Mouse (Mus musculus) left cerebral cortex, postnatal 36 days (tissue): ENCODE data around the gene Med13l. TPM values are rescaled to one million over a fixed set of nuclear protein-coding genes. Genes with fewer than 3 reads are reported as not detected.

Source experiments
- DNase-seq, 2 experiments: peaks; one replicate each; pipeline ENCODE4 v3.0.0; 2021 to 2022; ENCODE audit warnings: low spot score in 2 of 2, mixed read lengths in 1 of 2
- intact Hi-C: fragments of 180-260 bp; cut with DNase I; formaldehyde crosslinking; loops from one replicate; pipeline ENCODE4 v1.15.1; 2025
- total RNA-seq, 2 experiments: library from RNA; stranded (reverse); gene quantifications; 2 replicates each; pipeline ENCODE4 v1.2.3; 2021

The Med13l gene
- total RNA-seq, 2 experiments from 2014 or later = 92.1 to 129 TPM

DNA sequence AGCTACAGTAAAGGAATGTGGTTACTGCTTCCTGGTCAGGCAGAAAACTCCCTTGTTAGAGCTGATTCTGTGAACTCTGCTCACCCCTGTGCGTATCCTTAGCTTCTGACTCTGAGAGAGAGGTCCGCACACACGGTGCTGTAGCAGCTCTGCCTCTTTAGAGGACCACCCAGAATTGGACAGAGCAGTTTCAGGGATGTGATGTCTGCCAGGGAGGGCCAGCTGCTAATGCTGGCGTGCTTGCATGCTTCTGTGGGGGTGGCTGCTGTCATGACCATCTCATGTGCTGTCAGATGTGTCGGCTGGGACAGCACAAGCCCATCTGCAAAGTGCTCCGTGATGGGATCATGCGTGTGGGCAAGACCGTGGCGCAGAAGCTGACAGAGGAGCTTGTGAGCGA, 186.5 kb downstream of the Med13l start:
- intact Hi-C loops = no loop called here
- no peak for DNase-seq

DNA sequence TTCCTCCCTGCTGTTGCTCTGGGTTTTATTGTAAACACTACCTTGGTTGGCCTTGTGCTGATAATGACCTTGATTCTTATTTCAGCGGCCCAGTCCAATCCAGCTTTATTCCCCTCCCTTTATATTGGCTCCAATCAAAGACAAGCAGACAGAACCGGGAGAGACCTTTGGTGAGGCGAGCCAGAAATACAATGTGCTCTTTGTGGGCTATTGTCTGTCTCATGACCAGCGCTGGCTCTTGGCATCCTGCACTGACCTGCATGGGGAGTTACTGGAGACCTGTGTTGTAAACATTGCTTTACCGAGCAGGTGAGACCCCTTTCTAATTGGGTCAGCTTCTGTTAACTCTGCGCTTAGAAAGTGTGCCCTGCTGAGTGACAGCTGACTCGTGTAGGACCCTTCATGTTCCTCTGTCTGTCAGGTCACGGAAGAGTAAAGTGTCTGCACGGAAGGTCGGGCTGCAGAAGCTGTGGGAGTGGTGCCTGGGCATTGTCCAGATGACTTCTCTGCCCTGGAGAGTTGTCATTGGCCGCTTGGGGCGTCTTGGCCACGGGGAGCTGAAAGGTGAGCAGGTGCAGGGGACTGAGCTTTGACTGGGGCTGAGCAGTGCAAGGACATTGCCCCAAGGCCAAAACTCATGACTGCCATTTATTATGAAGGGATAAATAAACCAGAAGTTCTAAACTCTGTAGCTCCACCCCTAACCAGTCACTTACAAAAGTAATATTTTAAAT, 191.1 kb downstream of the Med13l start:
- no peak for DNase-seq
- intact Hi-C loops = no loop called here

DNA sequence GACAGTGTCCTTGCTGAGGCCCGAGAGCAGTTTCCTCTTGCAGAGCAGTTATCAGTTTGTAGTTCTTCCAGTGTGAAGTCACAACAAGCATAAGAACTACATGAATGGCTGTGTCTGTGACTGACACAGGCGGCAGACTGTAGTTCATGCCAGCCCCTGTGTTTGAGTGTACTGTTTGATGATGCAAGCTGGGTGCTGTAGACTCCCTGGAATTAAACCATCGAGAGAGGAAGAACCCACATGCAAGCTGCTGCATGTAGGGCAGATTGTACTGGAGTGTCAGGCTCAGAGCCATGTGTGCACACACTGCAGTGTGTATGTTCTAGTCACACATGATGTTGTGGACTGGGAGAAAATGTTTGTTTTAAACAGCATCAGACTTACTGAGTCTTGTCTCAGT, 192.4 kb downstream of the Med13l start:
- intact Hi-C loops = no loop called here
- DNase-seq = no peak

DNA sequence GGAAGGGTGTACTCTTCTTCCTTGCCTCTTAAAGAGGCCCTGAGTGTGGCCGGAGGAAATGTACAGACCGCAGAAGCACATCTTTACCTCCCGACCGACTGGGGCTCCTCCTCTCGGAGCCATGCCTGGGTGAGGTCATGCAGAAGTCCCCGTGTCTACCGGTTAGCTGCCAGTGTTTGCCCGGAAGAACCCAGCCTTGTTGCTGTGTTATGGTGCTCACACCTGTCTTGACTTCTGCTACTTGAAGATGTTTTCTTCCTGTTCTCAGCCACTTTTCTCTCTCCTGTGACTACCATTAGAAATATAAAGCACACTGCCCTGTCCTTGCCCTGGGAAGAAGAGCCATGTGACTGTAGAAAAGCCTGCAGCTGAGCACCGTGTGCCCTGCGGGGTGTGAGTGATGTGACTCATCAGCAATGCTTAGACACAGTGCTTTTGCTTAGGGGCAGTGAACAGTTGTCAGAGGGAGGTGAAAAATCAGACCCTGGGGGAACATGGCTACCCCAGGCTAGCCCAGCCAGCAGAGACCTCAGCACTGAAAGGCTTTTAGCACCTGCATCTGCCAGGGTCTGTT, 193.1 kb downstream of the Med13l start:
- no peak for DNase-seq
- intact Hi-C loops = no loop called here

DNA sequence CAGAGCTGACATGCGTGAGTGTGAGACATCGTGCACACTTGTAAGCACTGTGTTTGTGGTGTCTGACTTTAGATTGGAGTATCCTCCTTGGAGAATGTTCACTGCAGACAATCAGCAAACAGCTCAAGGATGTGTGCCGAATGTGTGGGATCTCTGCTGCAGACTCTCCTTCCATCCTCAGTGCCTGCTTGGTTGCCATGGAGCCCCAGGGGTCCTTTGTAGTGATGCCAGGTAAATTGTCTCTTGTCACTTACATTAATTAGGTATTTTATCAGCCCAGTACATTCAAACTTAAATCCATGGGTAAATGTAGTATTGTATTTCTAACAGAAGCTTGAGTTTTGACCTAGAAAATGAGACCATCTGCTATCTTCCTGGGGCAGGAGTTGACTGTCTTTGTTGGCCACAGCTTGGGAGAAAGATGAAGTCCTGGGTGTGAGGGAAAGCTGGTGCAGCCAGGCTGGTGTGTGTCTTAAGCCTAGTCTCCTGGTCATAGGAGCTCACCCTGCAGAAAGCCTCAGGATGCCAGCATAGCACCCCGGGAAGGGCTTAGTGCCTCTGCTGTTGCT, 193.8 kb downstream of the Med13l start:
- intact Hi-C loops = no loop called here
- DNase-seq = no peak

DNA sequence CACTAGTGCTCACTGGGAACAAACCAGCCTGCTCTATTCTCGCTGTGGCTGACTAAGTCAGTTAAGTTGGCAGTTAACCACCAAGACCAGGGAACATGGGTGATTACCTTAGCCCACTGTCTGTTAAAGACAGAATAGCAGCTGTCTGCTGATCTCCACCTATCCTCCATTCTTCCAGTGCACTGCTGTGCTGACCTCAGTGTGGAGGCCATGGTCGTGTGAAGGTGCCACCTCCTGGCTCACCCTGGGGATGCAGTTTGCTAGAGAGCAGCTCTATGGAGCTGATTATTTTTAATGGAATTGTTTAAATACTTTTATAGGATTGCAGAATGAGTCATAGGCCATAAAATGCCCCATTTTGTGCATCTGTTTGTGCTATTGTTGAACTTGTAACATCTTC, 195.6 kb downstream of the Med13l start:
- DNase-seq = no peak
- intact Hi-C loops = loop anchor here (5.0 kb wide), 1 partner anchor 484 kb away; no protein-coding TSS in a partner anchor

DNA sequence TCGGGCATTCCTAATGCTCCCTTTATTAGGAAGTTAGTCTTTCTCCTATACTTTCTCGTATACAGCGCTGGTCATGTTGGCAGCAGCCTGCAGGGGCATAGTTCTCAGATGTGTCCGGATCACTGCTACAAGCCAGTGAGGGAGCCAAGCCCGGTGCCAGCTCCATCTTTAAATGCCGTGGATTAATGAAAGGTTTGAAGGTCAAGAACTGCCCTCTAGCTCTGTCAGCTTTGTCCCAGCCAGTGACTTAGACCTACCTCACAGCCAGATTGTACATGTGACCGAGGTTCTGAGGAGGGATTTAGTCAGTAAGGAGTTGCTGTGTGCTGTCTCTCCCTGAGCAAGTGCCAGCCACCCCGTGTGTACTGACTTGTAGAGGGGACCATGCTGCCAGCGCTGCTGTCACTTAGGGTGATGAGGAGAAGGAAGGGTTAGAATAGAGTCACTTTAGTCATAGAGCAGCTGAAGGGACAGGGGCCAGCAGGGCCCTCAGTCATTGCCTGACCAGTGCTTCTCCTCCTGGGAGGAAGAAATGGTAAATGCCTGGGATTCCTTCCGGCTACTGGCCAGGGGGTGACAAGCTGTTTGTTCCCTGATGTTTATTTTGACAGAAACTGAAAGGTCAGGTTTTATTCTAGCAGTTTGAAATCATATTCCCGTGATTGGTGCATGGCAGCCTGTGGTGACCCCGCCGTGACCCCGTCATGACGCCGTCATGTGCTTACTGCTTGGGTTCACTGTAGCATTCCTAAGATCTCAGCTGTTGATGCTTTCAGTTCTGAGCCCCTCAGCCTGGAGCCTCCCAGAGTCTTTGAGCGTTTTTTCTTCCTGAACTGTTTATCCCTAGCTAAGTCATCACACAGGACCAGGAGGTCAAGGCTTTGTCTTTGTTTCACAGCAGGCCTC, 197.2 kb downstream of the Med13l start:
- DNase-seq = no peak
- intact Hi-C loops = loop anchor here (5.0 kb wide), 1 partner anchor 485 kb away; no protein-coding TSS in a partner anchor

DNA sequence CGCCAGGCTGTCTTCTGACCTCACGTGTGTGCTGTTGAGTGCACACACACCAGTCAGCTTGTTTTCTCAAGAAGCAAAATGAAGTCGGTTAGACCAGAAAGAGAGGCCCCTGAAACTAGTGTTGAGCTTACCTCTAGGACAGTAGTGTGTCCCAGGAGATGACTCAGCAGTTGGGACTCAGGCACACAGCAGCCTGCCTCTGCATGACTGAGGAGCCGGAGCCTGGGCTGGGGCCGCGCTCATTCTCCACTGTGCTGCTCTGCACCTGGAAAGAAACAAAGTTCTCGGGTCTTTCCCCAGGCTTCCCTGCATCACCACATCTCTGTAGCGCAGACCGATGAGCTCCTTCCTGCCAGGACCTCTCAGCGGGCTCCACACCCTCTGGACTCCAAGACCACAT, 200.5 kb downstream of the Med13l start:
- intact Hi-C loops = no loop called here
- no peak for DNase-seq

DNA sequence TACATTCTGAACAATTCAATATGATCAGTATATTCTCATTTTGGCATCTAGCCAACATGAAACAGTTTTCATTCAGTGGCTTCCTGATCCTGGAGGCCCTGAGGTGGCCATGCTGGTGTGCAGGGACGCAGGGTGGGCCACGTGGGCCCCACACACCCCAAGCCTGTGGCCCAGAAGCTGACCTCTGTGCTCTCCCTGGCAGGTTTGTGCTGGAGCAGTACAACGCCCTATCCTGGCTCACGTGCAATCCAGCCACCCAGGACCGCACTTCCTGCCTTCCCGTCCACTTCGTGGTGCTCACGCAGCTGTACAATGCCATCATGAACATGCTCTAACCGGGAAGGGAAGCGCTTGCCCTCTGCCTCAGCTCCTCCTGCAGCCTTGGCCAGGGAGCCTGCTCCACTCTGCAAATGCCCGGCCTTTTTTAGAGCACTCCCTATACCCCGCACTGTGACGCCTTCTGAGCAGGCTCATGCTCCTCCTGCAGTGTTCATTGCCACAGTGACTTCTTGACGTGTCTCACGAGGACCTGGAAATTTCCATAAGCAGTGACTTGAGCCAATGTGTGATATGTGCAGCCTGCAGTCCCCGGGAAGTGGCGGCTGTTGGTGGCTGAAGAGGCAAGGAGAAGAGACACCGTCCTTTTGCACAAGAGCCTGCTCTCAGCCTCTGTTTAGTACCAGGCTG, 202.2 kb downstream of the Med13l start:
- intact Hi-C loops = no loop called here
- DNase-seq = peak in 1 of 2 experiments; percentile 41

DNA sequence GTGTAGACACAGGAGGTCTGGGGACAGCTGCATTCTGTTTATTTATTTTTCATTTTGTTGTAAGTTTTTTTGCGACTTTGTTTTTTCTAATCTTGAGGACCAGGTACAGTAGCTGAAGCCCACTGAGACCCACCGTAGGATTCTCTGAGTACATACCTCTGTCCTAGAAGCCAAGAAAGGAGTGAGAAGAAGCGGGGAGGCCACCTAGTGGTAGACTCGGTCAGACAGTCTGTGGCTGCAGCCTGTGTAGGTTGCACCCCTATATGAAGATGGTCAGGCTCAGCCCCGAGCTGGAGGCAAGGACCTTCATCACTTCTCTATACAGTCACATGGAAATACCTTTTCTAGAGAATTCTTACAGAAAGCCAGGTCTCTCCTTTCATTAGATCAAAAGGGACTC, 202.9 kb downstream of the Med13l start:
- DNase-seq = no peak
- intact Hi-C loops = no loop called here

DNA sequence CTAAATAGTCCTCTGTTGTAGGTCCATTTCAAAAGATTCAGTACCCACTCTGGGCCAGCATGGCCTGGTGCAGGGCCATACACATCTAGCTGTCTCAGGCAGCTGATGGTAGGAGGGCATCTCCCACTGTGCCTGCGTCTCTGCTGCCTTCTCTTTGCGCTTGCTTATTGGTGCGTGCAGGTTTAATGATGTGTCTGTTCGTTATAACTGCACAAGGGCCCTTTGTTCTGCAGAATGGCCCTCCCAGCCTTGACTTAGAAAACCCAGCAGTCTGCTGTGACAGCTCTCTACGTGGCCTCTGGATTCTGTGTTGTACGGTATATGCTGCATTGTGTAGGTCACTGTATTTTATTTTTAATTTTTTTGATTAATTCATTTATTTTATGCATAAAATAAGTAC, 208.7 kb downstream of the Med13l start:
- intact Hi-C loops = no loop called here
- DNase-seq = no peak

DNA sequence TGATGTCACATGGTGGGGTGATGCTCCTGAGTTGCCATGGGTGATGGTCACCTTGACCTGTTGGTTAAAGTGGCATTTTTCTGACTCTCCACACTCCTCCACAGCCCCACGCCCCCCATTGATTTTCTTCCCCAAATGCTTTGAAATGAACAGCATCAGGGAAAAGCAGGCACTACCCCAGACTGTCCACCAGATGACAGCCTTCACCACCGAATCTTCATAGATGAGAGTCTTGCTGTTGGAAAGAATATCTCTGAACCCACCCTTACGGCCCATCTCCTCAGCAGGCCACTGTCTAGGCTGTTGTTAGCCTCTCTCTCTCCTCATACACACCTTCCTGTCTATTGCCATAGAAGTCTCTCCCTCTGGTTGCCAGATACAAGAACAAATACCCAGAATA, 213.4 kb downstream of the Med13l start:
- no peak for DNase-seq
- intact Hi-C loops = no loop called here

DNA sequence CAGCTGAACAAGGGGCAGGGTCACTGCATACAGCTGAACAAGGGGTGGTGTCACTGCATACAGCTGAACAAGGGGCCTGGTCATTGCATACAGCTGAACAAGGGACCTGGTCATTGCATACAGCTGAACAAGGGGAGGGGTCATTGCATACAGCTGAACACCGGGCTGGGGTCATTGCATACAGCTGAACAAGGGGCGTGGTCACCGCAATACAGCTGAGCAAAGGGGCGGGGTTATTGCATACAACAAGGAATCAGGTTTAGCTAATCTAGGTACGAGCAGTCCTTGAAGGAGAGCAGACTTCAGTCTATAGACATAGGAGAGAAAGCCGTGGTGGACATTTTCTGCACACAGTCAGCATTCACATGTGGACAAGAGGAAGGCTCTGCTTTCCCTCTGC, 215.9 kb downstream of the Med13l start:
- DNase-seq = no peak
- intact Hi-C loops = no loop called here

DNA sequence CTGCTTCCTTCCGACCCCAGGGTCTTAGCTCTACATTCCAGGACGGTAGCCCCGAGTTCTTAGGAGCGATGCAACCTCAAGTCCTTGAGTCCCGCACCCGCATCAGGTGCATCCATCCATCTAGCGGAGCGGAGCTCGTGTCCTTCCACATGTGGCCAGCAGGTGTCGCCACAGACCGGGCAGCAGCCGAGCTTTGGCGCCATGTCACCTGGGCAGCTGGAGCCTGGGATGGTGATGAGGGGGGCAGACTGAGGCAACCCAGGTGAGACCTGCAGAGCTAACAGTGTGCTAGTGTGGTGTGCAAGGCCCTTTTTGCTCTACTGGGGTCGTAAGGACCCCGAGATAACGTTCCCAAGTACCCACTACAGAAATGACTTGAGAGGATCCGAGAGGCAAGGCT, 221.1 kb downstream of the Med13l start:
- intact Hi-C loops = loop anchor here (1.0 to 5.0 kb wide), 4 partner anchors 96 to 1321 kb away; no protein-coding TSS in a partner anchor
- DNase-seq = peak; percentile 65

DNA sequence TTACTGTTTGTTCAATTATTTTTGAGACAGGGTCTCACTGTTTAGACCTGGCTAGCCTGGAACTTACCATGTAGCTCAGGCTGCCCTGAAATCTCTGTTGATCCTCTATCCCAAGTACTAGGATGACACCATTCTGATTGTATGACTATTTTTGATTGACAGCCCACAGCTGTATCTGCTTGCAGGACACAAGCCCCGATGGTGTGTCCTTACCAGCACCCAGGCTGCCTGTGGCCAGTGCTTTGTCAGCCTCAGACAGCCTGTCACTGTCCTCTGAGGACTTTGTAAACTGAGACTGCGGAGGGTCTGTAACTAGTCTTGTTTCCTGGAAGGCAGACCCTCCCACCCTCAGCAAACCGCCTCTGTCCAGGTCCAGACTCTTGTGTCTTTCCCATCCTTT, 221.7 kb downstream of the Med13l start:
- no peak for DNase-seq
- intact Hi-C loops = loop anchor here (5.0 kb wide), 2 partner anchors 95 to 1320 kb away; no protein-coding TSS in a partner anchor

DNA sequence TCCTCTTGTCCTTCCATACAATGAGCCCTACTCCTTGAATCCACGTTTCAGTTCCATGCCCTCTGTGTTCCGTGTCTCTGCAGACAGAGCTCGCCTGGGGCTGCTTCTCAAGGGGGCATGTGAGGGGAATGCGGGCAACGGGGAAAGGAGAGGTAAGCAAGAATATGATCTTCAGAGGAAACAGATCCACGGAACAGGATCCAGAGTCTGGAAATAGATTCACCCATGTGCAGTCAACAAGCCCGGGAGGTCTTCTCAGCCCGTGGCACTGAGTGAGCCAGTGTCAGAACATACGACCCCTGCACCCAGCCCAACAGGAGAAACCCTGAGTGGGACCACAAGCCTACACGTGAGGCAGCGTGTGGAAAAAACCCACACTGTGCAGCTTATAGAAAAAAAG, 228.7 kb downstream of the Med13l start:
- DNase-seq = no peak
- intact Hi-C loops = no loop called here

DNA sequence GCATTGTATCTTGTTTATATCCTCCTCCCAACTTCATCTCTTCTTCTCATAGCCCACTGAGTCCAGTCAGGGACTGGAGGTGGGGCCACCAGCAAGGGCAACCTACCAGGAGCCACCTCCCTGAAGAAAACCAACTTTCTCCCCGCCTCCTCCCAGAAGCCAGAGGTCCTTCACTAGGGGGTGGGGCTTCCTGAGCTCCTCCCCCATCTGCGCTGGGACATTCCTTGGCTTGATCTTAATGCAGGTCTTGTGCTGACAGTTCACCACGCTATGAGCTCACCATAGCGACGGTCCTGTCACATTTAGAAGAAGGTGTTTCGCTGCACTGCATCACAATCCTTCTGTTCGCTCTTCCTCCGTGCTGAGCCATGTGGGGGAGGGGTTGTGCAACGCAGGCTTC, 229.3 kb downstream of the Med13l start:
- intact Hi-C loops = no loop called here
- no peak for DNase-seq

DNA sequence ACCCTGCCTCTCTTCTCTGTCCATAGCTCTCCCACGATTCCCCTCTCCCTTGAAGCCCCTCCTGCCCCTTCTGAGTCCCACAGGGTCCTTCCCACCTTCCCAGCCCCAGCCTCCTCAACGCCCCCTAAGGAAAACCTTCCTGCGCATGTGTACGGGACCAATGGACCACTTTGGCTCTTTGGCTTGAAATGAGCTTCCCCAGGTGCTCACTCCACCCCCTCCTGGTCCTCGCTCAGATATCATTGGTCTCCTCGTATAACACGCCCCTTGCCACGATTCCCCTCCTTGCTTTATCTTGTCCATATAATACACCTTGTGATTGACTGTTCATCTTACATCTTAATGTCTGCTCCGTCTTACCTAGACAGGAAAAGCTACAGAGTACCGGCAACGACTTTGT, 237.3 kb downstream of the Med13l start:
- intact Hi-C loops = no loop called here
- DNase-seq = no peak

DNA sequence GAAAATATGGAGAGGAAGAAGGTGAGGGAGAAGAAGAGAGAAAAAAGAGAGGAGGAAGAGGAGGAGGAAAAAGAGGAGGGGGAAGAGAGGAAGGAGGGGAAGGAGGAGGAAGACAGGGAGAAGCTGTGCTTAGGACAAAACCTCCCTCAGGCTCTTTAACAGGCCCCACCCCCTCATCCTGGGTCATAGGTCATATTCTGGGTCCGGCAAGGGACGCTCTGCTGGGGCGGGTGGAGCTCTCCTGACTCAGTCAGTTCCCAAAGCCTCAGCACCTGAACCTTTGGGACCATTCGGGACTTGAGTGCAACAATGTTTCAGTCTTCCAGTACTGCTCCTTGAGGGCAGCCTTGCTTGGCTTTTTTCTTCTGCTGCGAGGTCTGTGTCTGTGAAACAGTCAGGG, 241.1 kb downstream of the Med13l start:
- intact Hi-C loops = no loop called here

DNA sequence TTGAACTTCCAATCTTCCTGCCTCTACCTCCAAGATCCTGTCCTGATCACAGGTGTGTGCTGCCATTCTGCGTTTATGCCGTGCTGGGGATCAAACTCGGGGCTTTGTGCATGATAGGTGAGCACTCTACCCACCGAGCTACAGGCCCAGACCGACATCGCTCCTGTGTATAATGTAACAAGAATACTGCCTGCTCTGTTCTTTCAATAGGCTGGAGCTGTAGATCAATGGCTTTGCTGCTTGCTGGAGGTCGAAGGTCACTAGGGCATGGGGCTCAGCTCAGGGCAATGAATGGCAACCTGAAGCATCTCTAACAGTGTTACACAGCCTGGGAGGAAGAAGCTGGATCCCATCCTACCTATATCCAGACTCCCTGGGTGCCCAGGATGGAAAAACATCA, 241.6 kb downstream of the Med13l start:
- intact Hi-C loops = no loop called here
- DNase-seq = no peak

More for the DNA sequence above, 241.1 kb downstream of the Med13l start:
- DNase-seq = no peak
